Mouse (Mus musculus) hindbrain, embryonic 12.5 days (tissue): ENCODE results near the gene Ap2b1. TPM values are rescaled to one million over a fixed set of nuclear protein-coding genes. Genes with fewer than 3 reads are reported as not detected.

Experiments
- ATAC-seq: fragments of 200-750 bp; cut with Nextera tagmentation; 2 replicates; pipeline ENCODE4 v1.8.0; 2017; ENCODE audit warnings: moderate TSS enrichment; ENCODE audit not compliant: low FRiP score
- H3K27ac ChIP-seq: fragments of 300-500 bp; sonication (generic); 2 replicates; pipeline ENCODE4 v1.5.1; 2016; ENCODE audit warnings: mild to moderate bottlenecking
- H3K27me3 ChIP-seq: fragments of 300-500 bp; sonication (generic); 2 replicates; pipeline ENCODE4 v1.6.1; 2016; ENCODE audit warnings: mild to moderate bottlenecking
- H3K36me3 ChIP-seq: fragments of 300-500 bp; sonication (generic); 2 replicates; pipeline ENCODE4 v1.6.1; 2016; ENCODE audit warnings: mild to moderate bottlenecking
- H3K4me1 ChIP-seq: fragments of 300-500 bp; sonication (generic); 2 replicates; pipeline ENCODE4 v1.6.1; 2016
- H3K4me2 ChIP-seq: fragments of 300-500 bp; sonication (generic); replicated peaks from 2 replicates; pipeline ENCODE4 v1.6.1; 2016; ENCODE audit warnings: mild to moderate bottlenecking
- H3K4me3 ChIP-seq: fragments of 300-500 bp; sonication (generic); 2 replicates; pipeline ENCODE4 v1.5.1; 2016; ENCODE audit warnings: mild to moderate bottlenecking
- H3K9ac ChIP-seq: fragments of 300-500 bp; sonication (generic); 2 replicates; pipeline ENCODE4 v1.6.1; 2016; ENCODE audit warnings: mild to moderate bottlenecking, moderate library complexity
- H3K9me3 ChIP-seq: fragments of 300-500 bp; sonication (generic); replicated peaks from 2 replicates; pipeline ENCODE4 v1.6.1; 2016; ENCODE audit warnings: mild to moderate bottlenecking
- WGBS: fragments of 180-500 bp; shearing (Covaris S2); methylation state at CpG from one replicate; pipeline ENCODE4 v1.1.7; 2016; 5-methylcytosine and 5-hydroxymethylcytosine counted together
- polyA plus RNA-seq: library from polyadenylated mRNA; unstranded; fragments of >200 nt; fragmentation: Nextera tagmentation; extraction: Ambion mirVana; gene quantifications from 2 replicates; pipeline ENCODE4 v1.2.1, GENCODE M21; 2016

Gene Ap2b1
- polyA plus RNA-seq, 1 experiment from 2014 or later, result 113 TPM

DNA sequence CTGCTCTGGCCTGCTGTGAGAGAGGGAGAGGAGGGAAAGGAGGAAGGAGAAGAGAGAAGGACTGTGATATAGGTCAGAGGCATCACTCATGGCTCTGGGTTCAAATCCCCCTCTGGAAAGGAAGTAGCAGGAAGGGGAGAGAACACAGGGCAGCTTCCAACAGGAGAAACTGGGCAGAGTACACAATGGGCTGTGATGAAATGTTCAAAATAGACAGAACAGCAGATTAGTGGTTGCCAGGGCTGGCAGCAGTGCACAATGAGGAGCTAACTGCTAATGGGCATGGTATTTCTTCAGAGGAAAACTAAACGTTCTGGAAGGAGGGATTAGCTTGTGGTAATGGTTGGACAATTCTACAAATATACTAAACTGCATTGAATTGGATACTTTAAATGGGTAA is 151.7 kb downstream of the Ap2b1 start:
- ATAC-seq, result no peak
- Histone ChIP-seq H3K27ac (no peak overlapping the region), H3K9ac (no peak overlapping the region), H3K4me2 (no peak overlapping the region), H3K4me1 (peaks cover 20% of the 10 kb centered on the region), H3K9me3 (no peaks in the 10 kb centered on the region), H3K36me3 (no peaks in the 10 kb centered on the region), H3K27me3 (peaks cover 9% of the 10 kb centered on the region), H3K4me3 (no peak overlapping the region)
- WGBS, result 63% methylated on average over 1 of the region's 1 CpGs

- Histone ChIP-seq H3K27me3 (peaks cover 4% of the 10 kb centered on the region; the same call in 1 of the 2 replicates), H3K27ac (no peak overlapping the region), H3K9me3 (no peaks in the 10 kb centered on the region), H3K4me2 (no peak overlapping the region), H3K4me1 (peaks cover 20% of the 10 kb centered on the region), H3K36me3 (no peaks in the 10 kb centered on the region), H3K9ac (no peak overlapping the region), H3K4me3 (no peak overlapping the region)
- 91% methylated on average over 10 of the region's 10 CpGs for WGBS
- no peak for ATAC-seq
Observed at GRCm38 (mm10) chr11:83451281-83451680, 152.5 kb downstream of the Ap2b1 start.

DNA sequence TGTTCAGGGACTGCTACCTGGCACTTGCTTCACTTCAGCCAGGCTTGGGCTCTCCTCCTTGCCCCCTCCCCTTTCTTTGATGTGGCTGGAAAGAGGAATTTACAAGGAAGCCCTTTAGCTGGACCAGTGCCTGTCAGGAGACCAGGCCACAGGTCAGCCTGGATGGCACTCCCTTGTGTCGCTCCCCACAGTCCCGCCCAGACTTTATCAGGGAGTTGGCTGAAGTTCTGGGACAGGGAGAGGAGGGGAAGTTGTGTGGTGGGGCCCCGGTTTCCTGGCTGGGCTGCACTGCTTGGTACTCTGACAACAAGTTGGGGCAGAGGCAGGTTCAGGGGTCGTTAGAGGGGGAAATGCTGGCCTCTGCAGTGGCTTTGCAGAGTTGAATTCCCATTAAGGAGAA is 155.7 kb downstream of the Ap2b1 start:
- H3K4me3 ChIP-seq, result no peak overlapping the region
- no peaks in the 10 kb centered on the region for H3K9me3 ChIP-seq
- 27% methylated on average over 4 of the region's 4 CpGs for WGBS
- no peak for ATAC-seq
- no peaks in the 10 kb centered on the region for H3K27me3 ChIP-seq
- no peak overlapping the region for H3K9ac ChIP-seq
- H3K36me3 ChIP-seq, result no peaks in the 10 kb centered on the region
- H3K4me1 ChIP-seq, result peaks cover 10% of the 10 kb centered on the region; the same call in 1 of the 2 replicates
- H3K27ac ChIP-seq, result no peak overlapping the region
- no peak overlapping the region for H3K4me2 ChIP-seq

Other genes starting within 250 kb of the Ap2b1 start
- gene Slfn2, start 233.9 kb upstream of the Ap2b1 start, polyA plus RNA-seq, result 1.7 and 2.4 TPM in 2 replicates
- not detected in 2 replicates for gene Slfn1, start 182.2 kb upstream of the Ap2b1 start, polyA plus RNA-seq
- gene Slfn4, start 123.8 kb upstream of the Ap2b1 start, polyA plus RNA-seq, result 0.13 TPM in 1 of 2 replicates, not detected in the other
- gene Slfn3, start 107.7 kb upstream of the Ap2b1 start, polyA plus RNA-seq, result 0.66 and 0.68 TPM in 2 replicates
- 0.87 and 1.1 TPM in 2 replicates for gene Slfn14, start 12.3 kb upstream of the Ap2b1 start, polyA plus RNA-seq
- gene Pex12, start 3.6 kb downstream of the Ap2b1 start, polyA plus RNA-seq, result 16.4 and 19.8 TPM in 2 replicates
- gene Rasl10b, start 110.1 kb downstream of the Ap2b1 start, polyA plus RNA-seq, result 16.8 and 17.7 TPM in 2 replicates
- 0.59 and 0.76 TPM in 2 replicates for gene Gas2l2, start 130.4 kb downstream of the Ap2b1 start, polyA plus RNA-seq
- 0.30 and 0.45 TPM in 2 replicates for gene 1700020L24Rik, start 138.7 kb downstream of the Ap2b1 start, polyA plus RNA-seq
- 3.2 and 3.5 TPM in 2 replicates for gene Mmp28, start 164.0 kb downstream of the Ap2b1 start, polyA plus RNA-seq
- 13.9 and 14.9 TPM in 2 replicates for gene Taf15, start 174.1 kb downstream of the Ap2b1 start, polyA plus RNA-seq
- not detected in 2 replicates for gene Heatr9, start 223.2 kb downstream of the Ap2b1 start, polyA plus RNA-seq
- gene Ccl5, start 231.5 kb downstream of the Ap2b1 start, polyA plus RNA-seq, result not detected in 2 replicates